Mouse (Mus musculus) thymus, postnatal 10 days (tissue): ENCODE measurements around the gene Lgals4.
A peak's percentile ranks its signal among the peaks of the same experiment; 100 is the strongest.

Source experiments
- DNase-seq, 2 experiments: peaks; one replicate each; pipeline ENCODE4 v3.0.0; 2021; ENCODE audit warnings: low spot score in 2 of 2

The Lgals4 gene

GRCm38 (mm10) chr7:28822556-28822955 lies 11.1 kb upstream of the Lgals4 start:
- no peak for DNase-seq

DNA sequence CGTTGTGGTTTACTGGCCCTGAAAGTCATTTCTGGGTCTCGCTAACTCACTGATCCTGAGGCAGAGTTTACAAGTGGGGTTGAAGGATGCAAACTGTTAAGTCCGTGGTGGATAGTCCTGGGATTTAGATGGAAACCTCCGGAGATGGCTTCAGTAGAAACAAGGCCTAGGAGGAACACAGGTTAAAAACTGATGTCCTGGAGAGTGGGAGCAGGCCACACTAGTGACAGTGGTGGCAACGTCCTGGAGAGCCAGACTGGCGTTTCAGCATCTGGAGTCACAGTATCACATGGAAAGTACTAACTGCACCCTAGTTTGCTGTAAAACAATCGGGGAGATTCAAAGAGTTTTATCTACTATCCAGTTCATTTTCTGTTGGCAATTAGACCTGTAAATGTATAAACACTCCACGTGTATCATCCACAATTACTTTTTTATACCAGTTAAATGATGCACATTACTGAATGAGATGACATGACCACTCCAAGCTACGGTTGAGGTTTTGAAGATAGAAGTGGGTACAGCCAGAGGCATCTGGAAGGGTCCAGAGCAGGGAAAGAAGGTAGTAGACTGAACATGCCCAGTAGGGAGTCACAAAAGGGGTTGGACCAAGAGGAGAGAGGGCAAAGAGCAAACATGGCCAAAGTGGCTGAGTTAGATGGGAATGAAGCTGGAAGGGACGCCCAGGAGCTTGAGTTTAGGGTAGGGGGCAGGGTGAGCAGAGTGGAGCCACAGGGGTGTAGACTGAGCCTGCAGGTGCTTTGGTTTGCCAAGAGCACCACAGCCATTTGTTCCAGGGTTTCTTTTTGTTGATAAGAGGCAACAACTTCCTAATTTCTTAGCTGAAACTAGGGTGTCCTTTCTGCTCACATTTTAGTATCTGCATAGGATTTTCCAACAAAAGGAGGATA lies 10.4 kb upstream of the Lgals4 start:
- DNase-seq = no peak

- no peak for DNase-seq
Measured at GRCm38 (mm10) chr7:28823932-28824331, 9.7 kb upstream of the Lgals4 start.

DNA sequence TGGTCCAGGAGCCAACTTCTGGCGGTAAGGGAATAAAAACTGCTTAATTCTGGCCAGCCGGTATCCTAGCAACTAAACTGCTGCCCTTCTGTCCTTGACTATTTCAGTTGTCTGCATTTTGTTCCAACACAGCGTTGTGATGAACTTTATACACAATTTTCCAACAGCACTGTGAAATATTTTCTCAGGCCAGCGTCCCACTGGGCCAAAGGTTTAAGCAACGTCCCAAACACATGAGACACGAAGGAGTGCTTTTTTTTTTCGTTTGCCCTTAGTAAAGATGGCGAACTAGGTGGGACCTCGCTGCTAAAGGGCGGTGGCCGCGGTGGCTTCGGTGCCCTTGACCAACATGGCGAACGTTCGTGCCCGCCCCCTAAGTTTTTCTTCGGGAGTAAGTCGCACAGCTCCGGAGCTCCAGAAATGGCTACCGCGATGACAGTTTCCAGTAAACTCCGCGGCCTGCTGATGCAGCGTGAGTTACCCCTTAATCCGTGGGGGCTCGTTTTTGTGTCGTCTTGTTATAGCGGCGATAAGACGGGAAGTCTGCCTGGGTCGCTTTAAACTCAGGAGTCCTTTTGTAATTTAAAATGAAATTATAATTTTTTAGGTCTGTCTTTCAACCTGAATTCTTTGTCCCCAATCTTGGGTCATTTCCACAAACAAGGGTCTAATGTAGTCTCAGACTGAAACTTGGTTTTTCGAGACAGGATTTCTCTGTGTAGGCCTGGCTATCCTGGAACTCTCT lies 8.5 kb upstream of the Lgals4 start, which contains the start of gene Ech1:
TSS of gene Ech1 (plus strand) at position 277 of the 745 bp plus-strand sequence.
- DNase-seq = peak; percentile 85 to 88

- peak; percentile 36 to 52 for DNase-seq
Measured at GRCm38 (mm10) chr7:28825686-28826401, 7.8 kb upstream of the Lgals4 start.

DNA sequence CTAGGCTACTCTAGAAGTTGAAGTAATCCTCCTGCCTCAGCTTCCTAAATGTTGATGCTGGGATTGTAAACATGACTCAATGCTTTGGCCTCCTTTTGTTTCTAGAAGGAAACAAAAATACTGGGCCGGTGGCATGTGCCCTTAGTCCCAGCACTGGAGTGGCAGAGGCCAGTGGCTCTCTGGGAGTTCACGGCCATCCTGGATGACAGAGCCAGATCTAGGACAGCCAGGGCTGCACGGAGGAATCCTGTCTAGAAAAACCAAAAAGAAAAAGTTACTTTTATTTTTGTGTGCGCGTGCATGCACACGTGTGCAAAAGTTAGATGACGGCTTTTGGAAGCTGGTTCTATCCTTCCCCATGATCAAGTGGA lies 7.3 kb upstream of the Lgals4 start:
- no peak for DNase-seq

DNA sequence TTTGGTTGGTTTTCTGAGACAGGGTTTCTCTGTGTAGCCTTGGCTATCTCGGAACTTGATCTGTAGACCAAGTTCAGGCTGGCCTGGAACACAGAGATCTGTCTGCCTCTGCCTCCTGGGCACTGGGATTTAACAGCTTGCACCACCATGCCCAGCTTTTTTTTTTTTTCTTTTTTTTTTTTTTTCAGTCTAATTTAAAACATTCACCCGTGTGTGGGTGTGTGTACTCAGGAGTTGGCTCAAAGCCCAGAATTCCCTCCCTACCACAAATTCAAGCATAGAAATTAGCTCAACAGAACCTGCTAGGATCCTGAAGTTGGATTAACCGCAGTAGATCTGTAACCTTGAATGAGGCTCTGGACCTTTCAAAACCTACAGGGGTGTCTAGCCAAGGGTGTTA lies 6.3 kb upstream of the Lgals4 start:
- DNase-seq = no peak

- no peak for DNase-seq
Measured at GRCm38 (mm10) chr7:28829821-28830220, 3.8 kb upstream of the Lgals4 start.

DNA sequence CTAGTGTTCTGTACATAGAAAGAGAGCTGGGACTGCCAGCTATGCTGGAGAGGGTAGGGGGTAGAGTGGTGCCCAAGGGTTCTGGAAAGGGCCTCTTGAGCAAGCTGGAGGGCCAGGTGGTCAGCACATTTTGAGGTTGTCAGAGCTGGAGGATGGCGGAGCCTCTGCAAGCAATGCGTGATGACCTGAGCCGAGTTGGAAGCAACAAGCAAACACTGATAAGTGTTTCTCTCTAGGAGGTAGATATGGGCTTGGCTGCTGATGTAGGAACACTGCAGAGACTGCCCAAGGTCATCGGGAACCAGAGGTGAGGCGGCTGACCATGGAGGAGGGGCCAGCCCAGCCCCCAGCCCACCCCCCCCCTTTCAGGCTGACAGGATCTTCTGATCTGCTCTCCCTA lies 2.7 kb upstream of the Lgals4 start:
- DNase-seq = no peak

- DNase-seq = no peak
Measured at GRCm38 (mm10) chr7:28831411-28832125, 2.1 kb upstream of the Lgals4 start.

DNA sequence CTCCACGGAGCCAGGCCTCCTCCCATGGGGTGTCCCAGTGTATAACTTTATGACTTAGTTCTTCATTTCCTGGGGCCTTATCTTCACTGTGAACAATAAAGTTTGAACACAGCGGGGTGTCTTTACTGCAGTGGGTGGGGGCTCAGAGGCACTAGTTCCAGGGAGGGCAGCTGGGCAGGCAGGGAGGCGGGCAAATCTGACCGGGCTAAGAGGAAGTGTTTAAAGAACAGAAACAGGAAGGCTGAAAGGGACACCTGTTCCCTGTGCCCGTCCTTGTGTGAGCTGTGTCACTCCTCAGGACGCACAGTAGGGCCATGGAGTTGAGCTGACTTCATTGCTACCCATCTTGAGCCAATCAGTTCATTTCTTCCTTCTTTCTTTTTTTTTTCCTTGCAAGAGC lies 1.5 kb upstream of the Lgals4 start:
- no peak for DNase-seq

GRCm38 (mm10) chr7:28836936-28837335 lies 3.3 kb downstream of the Lgals4 start:
- no peak for DNase-seq

DNA sequence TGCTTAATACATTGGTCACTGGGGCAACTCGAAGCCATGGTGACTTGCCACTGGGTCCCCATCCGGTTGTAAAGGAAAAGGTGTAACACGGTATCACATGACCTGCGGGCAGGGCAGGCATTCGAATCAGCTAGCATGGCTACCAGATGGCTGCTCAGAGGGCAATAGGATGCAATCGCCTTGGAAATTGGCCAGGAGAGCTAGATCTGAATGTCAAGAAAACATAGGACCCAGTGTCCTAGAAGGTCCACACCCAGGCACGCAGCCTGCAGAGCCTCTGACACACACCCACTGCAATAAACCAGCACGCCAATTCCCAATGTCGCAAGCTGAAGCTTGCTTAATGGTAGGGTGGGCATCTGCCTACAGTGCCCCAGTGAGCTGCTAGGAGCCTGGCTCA lies 4.7 kb downstream of the Lgals4 start:
- DNase-seq = no peak

GRCm38 (mm10) chr7:28847273-28847672 lies 13.6 kb downstream of the Lgals4 start:
- no peak for DNase-seq

DNA sequence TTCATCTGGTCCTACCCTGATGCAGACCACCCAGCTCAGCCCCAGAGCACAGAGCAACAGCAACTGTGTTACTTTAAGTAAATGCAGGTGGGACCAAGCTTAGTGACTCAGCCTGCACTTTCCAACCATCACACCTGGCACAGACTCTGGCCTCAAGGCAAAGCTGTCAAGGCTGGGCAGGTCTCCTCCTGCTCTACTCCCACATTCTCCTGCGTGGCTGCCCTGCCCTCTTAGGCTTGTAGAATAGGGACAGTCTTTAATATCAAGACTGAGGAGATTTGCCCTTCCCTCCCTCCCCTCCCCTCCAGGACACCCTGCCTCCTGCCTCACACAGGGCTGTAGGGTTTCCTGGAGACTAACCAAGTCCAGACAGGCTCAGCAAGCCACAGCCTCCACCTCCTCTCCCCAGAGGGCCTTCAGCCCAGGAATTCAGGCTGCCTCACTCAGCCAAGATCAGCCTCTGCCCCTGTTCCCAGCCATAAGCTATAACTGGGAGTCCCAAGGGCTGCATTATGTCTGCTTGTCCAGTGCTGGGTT lies 16.1 kb downstream of the Lgals4 start:
- DNase-seq = no peak

GRCm38 (mm10) chr7:28850642-28851041 lies 17.0 kb downstream of the Lgals4 start:
- no peak for DNase-seq

DNA sequence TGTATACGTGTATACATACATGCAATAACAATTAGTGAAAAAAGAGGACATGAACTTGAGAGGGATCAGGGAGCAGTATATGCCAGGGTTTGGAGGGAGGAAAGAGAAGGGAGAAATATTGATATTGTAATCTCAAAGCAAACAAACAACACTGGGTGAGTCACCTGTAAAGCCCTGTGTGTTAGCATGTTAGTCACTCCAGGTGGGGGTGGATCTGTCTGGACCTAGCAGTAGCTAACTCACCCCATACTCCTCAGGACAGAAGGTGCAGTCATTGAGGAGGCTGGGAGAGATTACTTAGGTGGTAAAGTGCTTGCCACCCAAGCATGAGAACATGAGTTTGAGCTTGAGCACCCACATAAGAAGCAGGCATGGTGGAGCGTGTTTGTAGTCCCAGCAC lies 26.3 kb downstream of the Lgals4 start:
- DNase-seq = no peak

GRCm38 (mm10) chr7:28860898-28861297 lies 27.2 kb downstream of the Lgals4 start:
- no peak for DNase-seq

DNA sequence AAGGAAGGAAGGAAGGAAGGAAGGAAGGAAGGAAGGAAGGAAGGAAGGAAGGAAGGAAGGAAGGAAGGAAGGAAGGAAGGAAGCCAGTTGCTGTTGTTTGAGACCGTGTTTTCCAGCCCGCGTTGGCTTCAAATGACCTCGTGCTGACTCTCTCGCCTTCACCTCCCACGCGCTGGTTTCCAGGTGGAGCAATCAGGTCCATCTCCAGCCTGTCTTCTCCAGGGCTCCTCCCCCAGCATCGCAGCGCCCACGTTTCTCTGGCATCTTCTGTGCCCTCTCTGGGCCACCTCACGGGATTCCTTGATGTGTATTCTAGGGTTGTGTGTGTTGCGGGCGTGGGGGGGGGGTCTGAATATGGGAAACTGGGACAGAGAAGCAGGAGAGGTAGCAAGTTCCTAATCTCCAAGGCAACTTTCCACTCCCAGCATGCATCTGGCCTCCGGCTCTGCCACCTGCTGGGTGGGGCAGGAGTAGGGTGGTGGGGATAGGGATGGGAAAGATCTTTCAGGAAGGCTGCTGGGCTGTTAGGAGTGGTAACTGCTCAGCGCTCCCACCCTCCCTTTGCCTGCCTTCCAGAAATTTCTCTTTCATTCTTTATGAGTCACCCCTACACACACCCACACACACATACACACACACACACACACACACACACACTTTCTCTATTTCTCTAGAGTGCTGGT lies 29.3 kb downstream of the Lgals4 start:
- DNase-seq = no peak

- DNase-seq = no peak
Measured at GRCm38 (mm10) chr7:28863540-28863939, 29.9 kb downstream of the Lgals4 start, which contains the start of gene Lgals7. Gene Lgals7, plus strand, starts transcription at chr7:28863853.

- DNase-seq = no peak
Measured at GRCm38 (mm10) chr7:28864288-28864750, 30.7 kb downstream of the Lgals4 start.
